ENCODE assay signal across 13 mouse cellular contexts in genomic region chr11:117434056-117434455, GRCm38 (mm10). TPM values are rescaled to one million over a fixed set of nuclear protein-coding genes. Genes with fewer than 3 reads are reported as not detected.
A peak's percentile ranks its signal among the peaks of the same experiment; 100 is the strongest.
DNase-seq lines count a peak whose midpoint lies in the region; ATAC-seq and TF ChIP-seq lines count a peak whose summit lies in the region.
"Had no signal": no experiment of that assay in that cellular context is flagged by ENCODE, and none has a peak within 500 bp of the region (broad histone marks: within the 10 kb centered on the region; RNA-seq: fewer than 3 reads in every experiment).

No protein-coding gene starts in this region.

- peak; percentile 36 for DNase-seq in CD4-positive, CD25-positive, alpha-beta regulatory T cell, adult 2 months (ENCODE audit: low read depth, low spot score)
- DNase-seq in layer of hippocampus, adult 2 months (ENCODE audit: low spot score in 2 of 2): no peak
- DNase-seq in layer of hippocampus, postnatal 25 days (ENCODE audit: extremely low spot score in 1 of 2, low spot score in 1 of 2): no peak
- peak; percentile 7 for DNase-seq in thymus, adult 2 months
- no peak for DNase-seq in thymus, postnatal 25 days
- DNase-seq in frontal cortex, postnatal 25 days (ENCODE audit: low spot score in 2 of 2): no peak
- DNase-seq: cerebellum, adult 9-11 months; heart, postnatal 10 days had no signal

- no peaks in the 10 kb centered on the region for H3K36me3 ChIP-seq in thymus, adult 2 months (ENCODE audit: control insufficient read depth, insufficient read depth, low read length)
- no peaks in the 10 kb centered on the region for H3K36me3 ChIP-seq in small intestine, adult 2 months (ENCODE audit: control insufficient read depth, insufficient read depth, low read length)
- H3K36me3 ChIP-seq: midbrain, embryonic 12.5 days had no signal

- TF ChIP-seq CTCF in layer of hippocampus, adult 2 months (conservative IDR thresholded peaks at IDR 0.05): peak; percentile 72
- no peak for TF ChIP-seq CTCF in thymus, adult 2 months (IDR thresholded peaks at IDR 0.05; ENCODE audit: borderline replicate concordance, control insufficient read depth, extremely low read depth, insufficient read depth, low read length, poor library complexity)
- TF ChIP-seq CTCF in small intestine, adult 2 months (IDR thresholded peaks at IDR 0.05; ENCODE audit: extremely low read depth, insufficient read length, insufficient replicate concordance, low read depth, low read length): peak; percentile 42; the same call in 1 of the 2 replicates

- no peak overlapping the region for H3K27ac ChIP-seq in layer of hippocampus, adult 2 months
- H3K27ac ChIP-seq in thymus, adult 2 months (ENCODE audit: control insufficient read depth, insufficient read depth, low read length): no peak overlapping the region
- H3K27ac ChIP-seq in small intestine, adult 2 months (ENCODE audit: insufficient read depth, low read depth, low read length): no peak overlapping the region
- H3K27ac ChIP-seq: midbrain, embryonic 12.5 days had no signal

- no peak for TF ChIP-seq POLR2A in thymus, adult 2 months (IDR thresholded peaks at IDR 0.05; ENCODE audit: control insufficient read depth, extremely low read depth, insufficient read depth, low read length, poor library complexity)
- TF ChIP-seq POLR2A in small intestine, adult 2 months (IDR thresholded peaks at IDR 0.05; ENCODE audit: low read depth, low read length): no peak

- H3K4me1 ChIP-seq in thymus, adult 2 months (replicated peaks; ENCODE audit: control insufficient read depth, insufficient read depth, low read length): no peaks in the 10 kb centered on the region
- H3K4me1 ChIP-seq in small intestine, adult 2 months (ENCODE audit: control insufficient read depth, insufficient read depth, insufficient read length, low read length): no peaks in the 10 kb centered on the region

- no peak overlapping the region for H3K4me3 ChIP-seq in layer of hippocampus, adult 2 months
- no peak overlapping the region for H3K4me3 ChIP-seq in thymus, adult 2 months (ENCODE audit: control insufficient read depth, insufficient read depth, low read length)
- no peak overlapping the region for H3K4me3 ChIP-seq in small intestine, adult 2 months (ENCODE audit: low read depth, low read length)
- H3K4me3 ChIP-seq: midbrain, embryonic 12.5 days had no signal

- peaks cover 7% of the 10 kb centered on the region; the same call in 1 of the 2 replicates for H3K27me3 ChIP-seq in thymus, adult 2 months (ENCODE audit: control insufficient read depth, insufficient read depth, low read length)
- H3K27me3 ChIP-seq in small intestine, adult 2 months (ENCODE audit: control insufficient read depth, insufficient read depth, low read length): no peaks in the 10 kb centered on the region; the same call in 1 of the 2 replicates

- no peak for ATAC-seq in CD4-positive, CD25-positive, alpha-beta regulatory T cell, adult 4 months

RNA-seq across cellular contexts. Expression of gene Gm11733, which starts 50.1 kb away (rescaled TPM):
- polyA plus RNA-seq in CD4-positive, CD25-positive, alpha-beta regulatory T cell, adult 4 months (2017; shearing (Covaris generic)): not detected
- under 1 TPM; 0.20 to 0.26 TPM for total RNA-seq in layer of hippocampus, adult 2 months (2021)
- under 1 TPM; 0.12 to 0.26 TPM for total RNA-seq in layer of hippocampus, postnatal 25 days (2021)
- polyA plus RNA-seq in thymus, adult 2 months (2012; rRNA removed): 0.05 TPM in 1 of 2 replicates, not detected in the other
- polyA plus RNA-seq in small intestine, adult 2 months (2012; rRNA removed): not detected in 2 replicates
- total RNA-seq: heart, postnatal 10 days had no signal
- polyA plus RNA-seq: kidney, embryonic 14.5 days; limb, embryonic 11.5 days; midbrain, embryonic 12.5 days had no signal

Comparison
In these comparisons a context has a peak if more than half of its experiments do, and no peak if none do; other contexts are left out.
1. DNase-seq: peak in CD4-positive, CD25-positive, alpha-beta regulatory T cell, adult 2 months (single experiment) and thymus, adult 2 months (single experiment); none in layer of hippocampus, adult 2 months (0 of 2), layer of hippocampus, postnatal 25 days (0 of 2), thymus, postnatal 25 days (single experiment) and frontal cortex, postnatal 25 days (0 of 2).